Mouse (Mus musculus): ENCODE results near the gene Sult2a6.

The Sult2a6 gene

GRCm38 (mm10) chr7:14254770-14255169, at the start of gene Sult2a6:
Sult2a6 (minus strand) TSS chr7:14254870.
- DNase-seq (ENCODE audit: low read depth, low spot score) = no peak

- no peak for DNase-seq (ENCODE audit: low read depth, low spot score)
These were observed 39.4 kb downstream of the Sult2a6 start for GRCm38 (mm10) chr7:14215231-14215630.

- DNase-seq (ENCODE audit: low read depth, low spot score) = no peak
These were observed 51.3 kb downstream of the Sult2a6 start for GRCm38 (mm10) chr7:14203417-14203816.

GRCm38 (mm10) chr7:14202487-14202886, 52.2 kb downstream of the Sult2a6 start:
- DNase-seq (ENCODE audit: low read depth, low spot score) = no peak
